Mouse (Mus musculus): ENCODE data around the gene Scoc. TPM values are rescaled to one million over a fixed set of nuclear protein-coding genes. Genes with fewer than 3 reads are reported as not detected.

Scoc gene
- polyA plus RNA-seq, 1 experiment from 2014 or later, result 80.5 TPM

DNA sequence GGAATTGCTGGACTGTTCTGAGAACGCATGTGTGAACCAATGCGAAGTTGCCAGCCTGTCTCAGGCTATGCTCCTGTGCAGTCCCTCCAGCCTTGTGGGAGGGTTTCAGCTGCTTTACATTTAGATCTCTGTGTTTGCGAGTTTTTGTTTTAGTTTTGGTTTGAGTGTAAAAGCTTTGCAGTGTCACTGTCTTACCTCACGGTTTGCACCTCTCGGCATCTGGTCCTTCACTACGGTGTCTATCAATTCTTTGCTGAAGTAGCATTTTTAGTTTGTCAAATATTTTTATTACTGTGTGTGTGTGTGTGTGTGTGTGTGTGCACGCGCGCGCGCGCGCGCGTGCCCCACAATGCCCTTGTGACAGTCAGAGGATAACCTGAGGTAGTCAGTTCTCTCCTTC, 41.3 kb downstream of the Scoc start:
- Histone ChIP-seq H3K36me3 (ENCODE audit: insufficient read depth, low read length) (no peaks in the 10 kb centered on the region), H3K9ac (replicated peaks; ENCODE audit: low read depth) (no peak overlapping the region), H3K4me1 (ENCODE audit: insufficient read depth, low read depth, low read length) (no peaks in the 10 kb centered on the region), H3K4me3 (ENCODE audit: low read depth, low read length) (no peak overlapping the region), H3K4me2 (replicated peaks; ENCODE audit: low read depth, low read length) (no peak overlapping the region), H3K27me3 (replicated peaks; ENCODE audit: insufficient read depth, low read length) (no peaks in the 10 kb centered on the region), H3K27ac (ENCODE audit: low read length) (no peak overlapping the region), H3K9me3 (ENCODE audit: low read length) (no peaks in the 10 kb centered on the region)
- no peak for TF ChIP-seq CTCF (IDR thresholded peaks at IDR 0.05)
- TF ChIP-seq EP300 (IDR thresholded peaks at IDR 0.05), result no peak
- WGBS, result 94% methylated on average over 15 of the region's 15 CpGs
- DNase-seq (ENCODE audit: low spot score) (no peak), ATAC-seq (no peak)

DNA sequence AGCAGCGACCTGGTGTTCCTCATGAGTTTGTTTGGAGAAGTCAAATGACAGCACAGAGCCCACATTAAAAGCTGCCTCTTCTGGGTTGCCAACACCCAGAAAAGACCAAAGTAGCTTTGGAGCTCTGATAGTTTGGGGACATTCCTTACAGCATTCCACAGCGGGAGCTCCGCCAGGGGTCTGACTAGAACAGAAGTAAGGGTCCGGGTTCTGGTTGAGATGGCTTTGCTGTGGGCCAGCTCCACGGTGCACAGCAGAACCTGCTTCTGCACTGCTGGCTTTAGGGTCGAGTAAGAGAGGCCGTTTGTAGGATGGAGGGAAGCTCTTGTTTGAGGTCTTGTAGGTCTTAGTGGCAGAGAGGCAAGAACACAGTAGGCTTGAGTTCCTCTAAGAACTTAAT, 49.7 kb downstream of the Scoc start:
- no peak for ATAC-seq
- WGBS, result 72% methylated on average over 7 of the region's 7 CpGs

DNA sequence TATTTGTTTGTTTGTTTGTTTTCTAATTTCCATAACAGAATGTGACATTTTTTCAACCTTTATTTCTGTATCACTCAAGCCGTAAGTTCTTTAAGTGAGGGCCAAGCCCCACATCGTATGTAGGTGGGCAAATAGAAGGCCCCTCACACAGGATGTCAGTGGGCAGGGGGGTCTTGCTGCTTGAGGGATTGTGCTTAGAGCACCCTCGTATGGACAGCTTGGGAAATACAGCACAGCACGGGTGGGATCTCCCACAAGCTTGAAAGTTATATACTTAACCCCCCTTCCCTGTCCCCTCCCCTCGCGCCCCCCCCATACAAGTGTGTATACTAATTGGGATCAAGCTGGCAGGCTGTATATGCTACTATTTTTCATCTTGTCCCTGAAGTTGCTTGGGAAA, 51.4 kb downstream of the Scoc start:
- TF ChIP-seq EP300 (IDR thresholded peaks at IDR 0.05) (no peak), CTCF (IDR thresholded peaks at IDR 0.05) (no peak)
- 40% methylated on average over 6 of the region's 6 CpGs for WGBS
- H3K27ac ChIP-seq (ENCODE audit: low read length), result no peak overlapping the region
- H3K9ac ChIP-seq (replicated peaks; ENCODE audit: low read depth), result no peak overlapping the region
- no peak for ATAC-seq
- no peaks in the 10 kb centered on the region for H3K9me3 ChIP-seq (ENCODE audit: low read length)
- H3K27me3 ChIP-seq (replicated peaks; ENCODE audit: insufficient read depth, low read length), result no peaks in the 10 kb centered on the region
- no peak for DNase-seq (ENCODE audit: low spot score)
- no peaks in the 10 kb centered on the region for H3K36me3 ChIP-seq (ENCODE audit: insufficient read depth, low read length)
- H3K4me1 ChIP-seq (ENCODE audit: insufficient read depth, low read depth, low read length), result no peaks in the 10 kb centered on the region
- H3K4me2 ChIP-seq (replicated peaks; ENCODE audit: low read depth, low read length), result no peak overlapping the region
- no peak overlapping the region for H3K4me3 ChIP-seq (ENCODE audit: low read depth, low read length)

More for the DNA sequence above, 49.7 kb downstream of the Scoc start:
- no peaks in the 10 kb centered on the region for H3K4me1 ChIP-seq (ENCODE audit: insufficient read depth, low read depth, low read length)
- no peak for DNase-seq (ENCODE audit: low spot score)
- H3K9ac ChIP-seq (replicated peaks; ENCODE audit: low read depth), result no peak overlapping the region
- H3K36me3 ChIP-seq (ENCODE audit: insufficient read depth, low read length), result no peaks in the 10 kb centered on the region
- no peak overlapping the region for H3K27ac ChIP-seq (ENCODE audit: low read length)
- no peak overlapping the region for H3K4me3 ChIP-seq (ENCODE audit: low read depth, low read length)
- TF ChIP-seq CTCF (IDR thresholded peaks at IDR 0.05), result no peak
- no peak for TF ChIP-seq EP300 (IDR thresholded peaks at IDR 0.05)
- no peak overlapping the region for H3K4me2 ChIP-seq (replicated peaks; ENCODE audit: low read depth, low read length)
- no peaks in the 10 kb centered on the region for H3K9me3 ChIP-seq (ENCODE audit: low read length)
- no peaks in the 10 kb centered on the region for H3K27me3 ChIP-seq (replicated peaks; ENCODE audit: insufficient read depth, low read length)

DNA sequence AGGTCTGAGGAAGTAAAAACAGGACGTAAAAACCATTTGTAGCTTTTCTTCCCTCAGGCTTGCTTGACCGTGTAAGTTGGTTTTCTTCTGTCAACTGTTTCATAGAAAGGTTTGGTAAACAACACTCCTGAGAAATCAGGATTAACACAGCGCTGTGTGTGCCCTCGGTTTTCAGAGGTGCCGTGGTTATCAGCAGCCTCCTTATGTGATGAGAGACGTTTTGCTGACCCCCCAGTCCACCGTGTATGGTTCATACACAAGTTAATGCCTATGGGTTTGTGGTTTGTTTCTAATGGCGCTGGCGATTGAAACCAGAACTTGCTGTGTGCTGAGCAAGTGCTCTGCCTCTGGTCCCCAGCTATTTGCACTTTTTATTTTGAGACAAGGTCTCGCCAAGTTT, 52.6 kb downstream of the Scoc start:
- ATAC-seq, result no peak

DNA sequence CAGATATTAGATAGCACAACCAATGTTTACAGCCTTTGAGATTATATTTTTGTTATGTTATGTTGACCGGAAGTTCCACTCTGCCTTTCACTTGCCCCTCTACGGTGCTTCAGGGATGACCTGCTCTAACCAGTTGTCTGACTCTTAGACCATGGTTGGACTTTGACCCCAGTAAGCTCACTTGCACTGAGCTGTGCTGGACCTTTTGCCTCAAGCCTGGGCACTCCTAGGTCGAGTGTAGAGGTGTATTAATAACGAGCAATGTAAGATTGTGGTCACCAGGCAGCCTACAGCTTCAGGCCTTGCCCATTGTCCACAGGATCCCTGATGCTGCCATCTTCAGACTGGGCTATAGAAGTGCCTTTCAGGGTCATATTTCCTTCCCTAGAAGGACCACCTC, 60.5 kb downstream of the Scoc start:
- Histone ChIP-seq H3K4me1 (ENCODE audit: insufficient read depth, low read depth, low read length) (no peaks in the 10 kb centered on the region), H3K27ac (ENCODE audit: low read length) (no peak overlapping the region), H3K4me2 (replicated peaks; ENCODE audit: low read depth, low read length) (no peak overlapping the region), H3K9ac (replicated peaks; ENCODE audit: low read depth) (no peak overlapping the region), H3K27me3 (replicated peaks; ENCODE audit: insufficient read depth, low read length) (no peaks in the 10 kb centered on the region), H3K36me3 (ENCODE audit: insufficient read depth, low read length) (no peaks in the 10 kb centered on the region), H3K4me3 (ENCODE audit: low read depth, low read length) (no peak overlapping the region), H3K9me3 (ENCODE audit: low read length) (no peaks in the 10 kb centered on the region)
- 64% methylated on average over 4 of the region's 4 CpGs for WGBS
- DNase-seq (ENCODE audit: low spot score) (no peak), ATAC-seq (no peak)
- no peak for TF ChIP-seq CTCF (IDR thresholded peaks at IDR 0.05)
- no peak for TF ChIP-seq EP300 (IDR thresholded peaks at IDR 0.05)

More for the DNA sequence above, 52.6 kb downstream of the Scoc start:
- no peak overlapping the region for H3K4me3 ChIP-seq (ENCODE audit: low read depth, low read length)
- TF ChIP-seq EP300 (IDR thresholded peaks at IDR 0.05) (no peak), CTCF (IDR thresholded peaks at IDR 0.05) (no peak)
- H3K36me3 ChIP-seq (ENCODE audit: insufficient read depth, low read length), result no peaks in the 10 kb centered on the region
- no peaks in the 10 kb centered on the region for H3K27me3 ChIP-seq (replicated peaks; ENCODE audit: insufficient read depth, low read length)
- no peak overlapping the region for H3K27ac ChIP-seq (ENCODE audit: low read length)
- no peak overlapping the region for H3K4me2 ChIP-seq (replicated peaks; ENCODE audit: low read depth, low read length)
- WGBS, result 50% methylated on average over 10 of the region's 10 CpGs
- no peaks in the 10 kb centered on the region for H3K9me3 ChIP-seq (ENCODE audit: low read length)
- no peaks in the 10 kb centered on the region for H3K4me1 ChIP-seq (ENCODE audit: insufficient read depth, low read depth, low read length)
- H3K9ac ChIP-seq (replicated peaks; ENCODE audit: low read depth), result no peak overlapping the region
- DNase-seq (ENCODE audit: low spot score), result no peak

DNA sequence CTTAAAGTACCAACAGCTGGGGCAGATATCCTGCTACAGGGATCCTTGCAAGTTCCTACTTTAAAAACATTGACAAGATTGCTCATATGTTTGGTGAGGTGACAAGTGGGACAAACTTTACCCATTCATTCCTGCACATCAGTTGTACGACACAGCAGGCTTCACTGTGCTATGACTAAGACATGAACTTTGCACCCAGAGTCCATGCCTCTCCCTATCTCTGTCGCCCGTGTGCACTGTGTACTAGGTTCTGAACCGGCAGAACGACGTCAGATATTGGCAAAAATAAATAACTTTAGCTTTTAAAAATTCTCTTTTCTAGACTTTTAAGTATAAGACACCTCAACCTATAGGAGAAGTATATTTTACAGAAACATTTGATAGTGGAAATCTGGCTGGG, 61.5 kb downstream of the Scoc start:
- no peak for TF ChIP-seq CTCF (IDR thresholded peaks at IDR 0.05)
- no peak for TF ChIP-seq EP300 (IDR thresholded peaks at IDR 0.05)
- DNase-seq (ENCODE audit: low spot score), result no peak
- H3K4me2 ChIP-seq (replicated peaks; ENCODE audit: low read depth, low read length), result no peak overlapping the region
- no peak overlapping the region for H3K27ac ChIP-seq (ENCODE audit: low read length)
- 81% methylated on average over 6 of the region's 6 CpGs for WGBS
- H3K9ac ChIP-seq (replicated peaks; ENCODE audit: low read depth), result no peak overlapping the region
- no peaks in the 10 kb centered on the region for H3K4me1 ChIP-seq (ENCODE audit: insufficient read depth, low read depth, low read length)
- ATAC-seq, result no peak
- H3K36me3 ChIP-seq (ENCODE audit: insufficient read depth, low read length), result no peaks in the 10 kb centered on the region
- H3K9me3 ChIP-seq (ENCODE audit: low read length), result no peaks in the 10 kb centered on the region
- H3K4me3 ChIP-seq (ENCODE audit: low read depth, low read length), result no peak overlapping the region
- no peaks in the 10 kb centered on the region for H3K27me3 ChIP-seq (replicated peaks; ENCODE audit: insufficient read depth, low read length)

DNA sequence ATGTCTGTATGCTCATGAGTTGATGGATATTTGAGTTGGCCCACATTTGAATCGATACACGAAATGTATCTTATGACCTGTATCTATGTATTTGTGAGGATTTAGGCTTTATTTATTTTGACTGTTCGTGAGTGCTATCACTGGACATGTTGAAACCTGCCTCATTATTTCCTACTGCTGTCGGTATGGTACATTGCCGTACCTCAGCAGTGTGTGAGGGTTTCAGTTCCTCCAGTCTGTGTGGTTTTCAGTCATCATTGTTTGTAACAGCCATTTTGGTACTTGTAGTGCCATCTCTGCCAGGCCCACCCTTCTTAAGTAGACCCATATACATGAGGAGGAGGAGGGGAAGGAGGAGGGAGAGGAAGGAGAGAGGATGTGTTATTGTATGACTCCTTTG, 63.9 kb downstream of the Scoc start:
- Histone ChIP-seq H3K4me3 (ENCODE audit: low read depth, low read length) (no peak overlapping the region), H3K4me2 (replicated peaks; ENCODE audit: low read depth, low read length) (no peak overlapping the region), H3K4me1 (ENCODE audit: insufficient read depth, low read depth, low read length) (0 out of 2 replicates have a peak, but pooled peaks cover 5% of the 10 kb centered on the region), H3K27me3 (replicated peaks; ENCODE audit: insufficient read depth, low read length) (peaks cover 12% of the 10 kb centered on the region), H3K9me3 (ENCODE audit: low read length) (no peaks in the 10 kb centered on the region), H3K9ac (replicated peaks; ENCODE audit: low read depth) (no peak overlapping the region), H3K27ac (ENCODE audit: low read length) (no peak overlapping the region), H3K36me3 (ENCODE audit: insufficient read depth, low read length) (no peaks in the 10 kb centered on the region)
- no peak for DNase-seq (ENCODE audit: low spot score)
- no peak for ATAC-seq
- WGBS, result 84% methylated on average over 5 of the region's 5 CpGs
- TF ChIP-seq EP300 (IDR thresholded peaks at IDR 0.05), result no peak
- TF ChIP-seq CTCF (IDR thresholded peaks at IDR 0.05), result no peak
